ENCODE assay signal across 8 mouse cellular contexts in the genomic region with DNA sequence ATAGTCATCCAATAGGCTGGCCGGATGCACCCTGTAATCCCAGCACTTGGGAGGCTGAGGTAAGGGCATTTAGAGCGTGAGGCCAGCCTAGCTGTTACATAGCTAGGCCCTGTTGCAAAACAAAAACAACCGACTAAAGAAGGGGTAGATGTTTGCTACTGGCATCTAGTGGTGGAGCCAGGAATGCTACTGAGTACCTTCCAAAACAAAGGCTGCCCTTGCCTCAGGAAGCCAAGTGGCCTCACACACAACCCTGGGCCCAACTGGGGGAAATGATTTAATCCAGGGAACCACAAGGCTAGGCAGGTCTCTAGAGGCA. TPM values are rescaled to one million over a fixed set of nuclear protein-coding genes. Genes with fewer than 3 reads are reported as not detected.
A peak's percentile ranks its signal among the peaks of the same experiment; 100 is the strongest.
DNase-seq lines count a peak whose midpoint lies in the region; ATAC-seq and TF ChIP-seq lines count a peak whose summit lies in the region.

No protein-coding gene starts in this region.

- H3K27ac ChIP-seq in hindbrain, postnatal 0 days: peak overlapping the region; percentile 7; the same call in 1 of the 2 replicates
- H3K27ac ChIP-seq in liver, embryonic 16.5 days (ENCODE audit: low read length): peak overlapping the region; percentile 94
- H3K27ac ChIP-seq in stomach, embryonic 16.5 days (ENCODE audit: low read length): peak overlapping the region; percentile 99

- peaks cover 71% of the 10 kb centered on the region for H3K4me1 ChIP-seq in E14TG2a.4 (replicated peaks; ENCODE audit: low read depth, low read length)
- peaks cover 45% of the 10 kb centered on the region for H3K4me1 ChIP-seq in hindbrain, postnatal 0 days (ENCODE audit: insufficient read depth, low read length)
- H3K4me1 ChIP-seq in liver, embryonic 16.5 days (ENCODE audit: control insufficient read depth, low read depth, low read length): peaks cover 95% of the 10 kb centered on the region
- peaks cover 63% of the 10 kb centered on the region for H3K4me1 ChIP-seq in stomach, embryonic 16.5 days (ENCODE audit: control insufficient read depth, insufficient read depth, low read length)

- H3K4me3 ChIP-seq in E14TG2a.4 (replicated peaks; ENCODE audit: low read length): no peak overlapping the region
- H3K4me3 ChIP-seq in hindbrain, postnatal 0 days (ENCODE audit: low read length): no peak overlapping the region
- peak overlapping the region; percentile 66; the same call in 1 of the 2 replicates for H3K4me3 ChIP-seq in liver, embryonic 16.5 days (ENCODE audit: low read depth, low read length)
- H3K4me3 ChIP-seq in stomach, embryonic 16.5 days (replicated peaks; ENCODE audit: low read length): no peak overlapping the region

- no peaks in the 10 kb centered on the region for H3K36me3 ChIP-seq in E14TG2a.4 (ENCODE audit: insufficient read depth, low read length)
- H3K36me3 ChIP-seq in hindbrain, postnatal 0 days (ENCODE audit: insufficient read depth, low read length): peaks cover 9% of the 10 kb centered on the region; the same call in 1 of the 2 replicates
- H3K36me3 ChIP-seq in liver, embryonic 16.5 days (ENCODE audit: control insufficient read depth, insufficient read depth): no peaks in the 10 kb centered on the region
- no peaks in the 10 kb centered on the region; the same call in 1 of the 2 replicates for H3K36me3 ChIP-seq in stomach, embryonic 16.5 days (ENCODE audit: control insufficient read depth, insufficient read depth, low read length)

- H3K4me2 ChIP-seq in hindbrain, postnatal 0 days (ENCODE audit: low read depth, low read length): no peak overlapping the region
- peak overlapping the region; percentile 92 for H3K4me2 ChIP-seq in liver, embryonic 16.5 days (ENCODE audit: low read depth, low read length)
- no peak overlapping the region for H3K4me2 ChIP-seq in stomach, embryonic 16.5 days (ENCODE audit: low read depth, low read length)

- H3K9me3 ChIP-seq in E14TG2a.4 (ENCODE audit: low read length): no peaks in the 10 kb centered on the region
- no peaks in the 10 kb centered on the region for H3K9me3 ChIP-seq in hindbrain, postnatal 0 days (ENCODE audit: low read length)
- no peaks in the 10 kb centered on the region for H3K9me3 ChIP-seq in liver, embryonic 16.5 days (replicated peaks; ENCODE audit: control insufficient read depth, low read length)
- no peaks in the 10 kb centered on the region for H3K9me3 ChIP-seq in stomach, embryonic 16.5 days (replicated peaks; ENCODE audit: control insufficient read depth, low read length)

- H3K9ac ChIP-seq in hindbrain, postnatal 0 days (replicated peaks; ENCODE audit: low read length): no peak overlapping the region
- H3K9ac ChIP-seq in liver, embryonic 16.5 days (ENCODE audit: low read depth, low read length): peak overlapping the region; percentile 81
- H3K9ac ChIP-seq in stomach, embryonic 16.5 days (ENCODE audit: low read length): 0 out of 2 replicates have a peak overlapping the region, but pooled peaks have one; percentile 2

- no peak for ATAC-seq in hindbrain, postnatal 0 days
- no peak for ATAC-seq in liver, embryonic 16.5 days (ENCODE audit: low read depth)
- ATAC-seq in stomach, embryonic 16.5 days (ENCODE audit: insufficient read depth, low FRiP score): no peak

- DNase-seq in 3T3-L1 (ENCODE audit: low read depth, low spot score): peak; percentile 83
- DNase-seq in fibroblast of lung, adult 2 months (ENCODE audit: low read depth): peak; percentile 90
- DNase-seq in hindbrain, postnatal 0 days (ENCODE audit: low spot score): peak; percentile 52
- no peak for DNase-seq in adrenal gland, adult 18-20 months (ENCODE audit: low spot score in 2 of 2)
- DNase-seq in layer of hippocampus, postnatal 36 days: no peak

- WGBS in hindbrain, postnatal 0 days: 21% methylated on average over 3 of the region's 3 CpGs
- 20% methylated on average over 3 of the region's 3 CpGs for WGBS in liver, embryonic 16.5 days (ENCODE audit: insufficient replicate concordance)
- 27% methylated on average over 3 of the region's 3 CpGs for WGBS in stomach, embryonic 16.5 days

- TF ChIP-seq CTCF in E14TG2a.4 (conservative IDR thresholded peaks at IDR 0.05; ENCODE audit: low read length): peak; percentile 25
- peak; percentile 64 for TF ChIP-seq CTCF in hindbrain, postnatal 0 days (IDR thresholded peaks at IDR 0.05; ENCODE audit: low read depth)

- peaks cover 42% of the 10 kb centered on the region for H3K27me3 ChIP-seq in E14TG2a.4 (ENCODE audit: insufficient read depth, low read length)
- H3K27me3 ChIP-seq in hindbrain, postnatal 0 days (ENCODE audit: insufficient read depth, low read length): no peaks in the 10 kb centered on the region
- no peaks in the 10 kb centered on the region for H3K27me3 ChIP-seq in liver, embryonic 16.5 days (ENCODE audit: control insufficient read depth, insufficient read depth, low read depth, low read length)
- H3K27me3 ChIP-seq in stomach, embryonic 16.5 days (ENCODE audit: control insufficient read depth, insufficient read depth, low read length): no peaks in the 10 kb centered on the region

RNA-seq across cellular contexts. Expression of gene G430095P16Rik, which starts 3.1 kb away (rescaled TPM):
- 1.2 TPM in 1 of 2 replicates, not detected in the other for total RNA-seq in hindbrain, postnatal 0 days (2014; rRNA removed)
- 1.1 and 1.7 TPM in 2 replicates for polyA plus RNA-seq in hindbrain, postnatal 0 days (2015; fragmentation: Nextera tagmentation; extraction: Ambion mirVana)
- polyA plus RNA-seq in liver, embryonic 16.5 days (2015; fragmentation: Nextera tagmentation; extraction: Ambion mirVana): 7.0 and 7.8 TPM in 2 replicates
- polyA plus RNA-seq in stomach, embryonic 16.5 days (2015; fragmentation: Nextera tagmentation; extraction: Ambion mirVana): 3.2 and 4.1 TPM in 2 replicates
- total RNA-seq in adrenal gland, adult 18-20 months (2021): under 1 TPM; 0.45 to 0.76 TPM
- not detected for total RNA-seq in layer of hippocampus, postnatal 36 days (2021)

RNA-seq across cellular contexts. Expression of gene Lyl1, which starts 24.6 kb away (rescaled TPM):
- 1.7 and 7.8 TPM in 2 replicates for total RNA-seq in hindbrain, postnatal 0 days (2014; rRNA removed)
- 2.0 and 2.3 TPM in 2 replicates for polyA plus RNA-seq in hindbrain, postnatal 0 days (2015; fragmentation: Nextera tagmentation; extraction: Ambion mirVana)
- 43.7 and 45.6 TPM in 2 replicates for polyA plus RNA-seq in liver, embryonic 16.5 days (2015; fragmentation: Nextera tagmentation; extraction: Ambion mirVana)
- polyA plus RNA-seq in stomach, embryonic 16.5 days (2015; fragmentation: Nextera tagmentation; extraction: Ambion mirVana): 6.0 and 8.3 TPM in 2 replicates
- total RNA-seq in adrenal gland, adult 18-20 months (2021): 1 to 10 TPM; 2.7 to 2.8 TPM
- total RNA-seq in layer of hippocampus, postnatal 36 days (2021): 1 to 10 TPM; 1.2 to 2.0 TPM

RNA-seq across cellular contexts. Expression of gene Nacc1, which starts 38.2 kb away (rescaled TPM):
- 110 and 129 TPM in 2 replicates for total RNA-seq in hindbrain, postnatal 0 days (2014; rRNA removed)
- 13.8 and 14.9 TPM in 2 replicates for polyA plus RNA-seq in hindbrain, postnatal 0 days (2015; fragmentation: Nextera tagmentation; extraction: Ambion mirVana)
- 5.4 and 6.3 TPM in 2 replicates for polyA plus RNA-seq in liver, embryonic 16.5 days (2015; fragmentation: Nextera tagmentation; extraction: Ambion mirVana)
- polyA plus RNA-seq in stomach, embryonic 16.5 days (2015; fragmentation: Nextera tagmentation; extraction: Ambion mirVana): 14.4 and 14.5 TPM in 2 replicates
- 10 to 100 TPM; 71.3 to 77.8 TPM for total RNA-seq in adrenal gland, adult 18-20 months (2021)
- total RNA-seq in layer of hippocampus, postnatal 36 days (2021): 10 to 100 TPM; 85.9 to 92.2 TPM

RNA-seq across cellular contexts. Expression of gene Trmt1, which starts 39.8 kb away (rescaled TPM):
- total RNA-seq in hindbrain, postnatal 0 days (2014; rRNA removed): 69.5 and 93.3 TPM in 2 replicates
- polyA plus RNA-seq in hindbrain, postnatal 0 days (2015; fragmentation: Nextera tagmentation; extraction: Ambion mirVana): 71.2 and 79.2 TPM in 2 replicates
- 27.3 and 27.7 TPM in 2 replicates for polyA plus RNA-seq in liver, embryonic 16.5 days (2015; fragmentation: Nextera tagmentation; extraction: Ambion mirVana)
- 53.7 and 54.1 TPM in 2 replicates for polyA plus RNA-seq in stomach, embryonic 16.5 days (2015; fragmentation: Nextera tagmentation; extraction: Ambion mirVana)
- 10 to 100 TPM; 66.3 to 79.0 TPM for total RNA-seq in adrenal gland, adult 18-20 months (2021)
- 100 to 1,000 TPM in 1 of 2 experiments, 10 to 100 TPM in 1; 95.2 to 115 TPM for total RNA-seq in layer of hippocampus, postnatal 36 days (2021)

Comparison
In these comparisons a context has a peak if more than half of its experiments do, and no peak if none do; other contexts are left out.
1. DNase-seq: peak in 3T3-L1 (single experiment), fibroblast of lung, adult 2 months (single experiment) and hindbrain, postnatal 0 days (single experiment); none in adrenal gland, adult 18-20 months (0 of 2) and layer of hippocampus, postnatal 36 days (0 of 2).
2. H3K27ac ChIP-seq: peak in every context shown above with its lines; median percentile 99 in stomach, embryonic 16.5 days; 94 in liver, embryonic 16.5 days; 7 in hindbrain, postnatal 0 days.